Mouse (Mus musculus) hindlimb bud, embryonic 11.5 days (tissue): ENCODE data around the gene Ispd.

ENCODE experiments used
- DNase-seq: peaks from one replicate; pipeline ENCODE4 v3.0.0-alpha.2; 2012; ENCODE audit warnings: low read depth, low spot score; ENCODE audit errors: extremely low spot score

The Ispd gene

DNA sequence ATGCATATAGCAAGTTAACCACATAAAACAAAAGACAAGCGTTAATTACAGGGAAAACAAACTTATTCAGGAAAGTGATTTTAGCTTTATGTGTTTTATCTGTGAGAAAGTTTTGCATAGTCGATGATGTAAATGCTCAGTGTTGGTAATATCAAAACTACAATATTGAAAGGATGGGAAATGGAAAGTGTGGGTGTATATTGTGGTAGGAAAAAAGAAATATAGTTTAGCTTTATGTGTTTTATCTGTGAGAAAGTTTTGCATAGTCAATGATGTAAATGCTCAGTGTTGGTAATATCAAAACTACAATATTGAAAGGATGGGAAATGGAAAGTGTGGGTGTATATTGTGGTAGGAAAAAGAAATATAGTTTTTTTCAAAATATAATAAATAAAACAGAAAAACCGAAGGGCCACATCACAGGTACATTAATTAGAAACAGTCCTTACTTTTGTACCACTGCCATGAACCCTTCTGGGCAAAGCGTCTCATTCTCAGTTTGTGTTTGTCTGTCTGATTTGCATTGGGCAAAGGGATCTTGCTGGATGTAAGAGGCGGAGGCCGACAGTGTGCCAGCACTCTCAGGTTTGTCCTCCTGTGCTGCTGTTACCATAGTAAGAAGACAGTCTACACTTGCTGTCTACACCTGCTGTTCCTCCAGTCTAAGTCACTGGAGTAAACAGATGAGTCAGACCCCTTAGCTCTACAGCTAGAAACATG, 87.2 kb downstream of the Ispd start:
- no peak for DNase-seq

- no peak for DNase-seq
Observed at GRCm38 (mm10) chr12:36471411-36471810, 90.2 kb downstream of the Ispd start.

GRCm38 (mm10) chr12:36474171-36474570, 92.9 kb downstream of the Ispd start:
- no peak for DNase-seq

DNA sequence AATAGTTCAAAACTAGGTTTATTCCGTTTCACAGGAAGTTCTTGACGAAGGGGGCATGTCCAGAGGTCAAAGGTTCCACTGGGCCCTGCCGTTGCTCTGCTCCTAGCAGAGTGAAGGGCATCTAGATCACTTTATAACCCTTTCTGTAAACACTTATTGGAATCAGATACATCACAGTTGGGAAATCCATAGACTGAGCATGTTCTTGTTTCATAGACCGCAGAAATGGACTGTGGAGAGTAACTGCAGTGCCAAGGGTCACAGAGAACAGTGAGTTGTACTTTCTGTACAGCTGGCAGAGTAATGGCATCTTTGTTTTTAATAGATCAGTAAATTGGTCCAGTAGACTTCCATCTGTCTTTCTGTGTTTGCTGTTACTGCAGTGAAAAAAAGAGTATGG, 94.0 kb downstream of the Ispd start:
- DNase-seq, result no peak

DNA sequence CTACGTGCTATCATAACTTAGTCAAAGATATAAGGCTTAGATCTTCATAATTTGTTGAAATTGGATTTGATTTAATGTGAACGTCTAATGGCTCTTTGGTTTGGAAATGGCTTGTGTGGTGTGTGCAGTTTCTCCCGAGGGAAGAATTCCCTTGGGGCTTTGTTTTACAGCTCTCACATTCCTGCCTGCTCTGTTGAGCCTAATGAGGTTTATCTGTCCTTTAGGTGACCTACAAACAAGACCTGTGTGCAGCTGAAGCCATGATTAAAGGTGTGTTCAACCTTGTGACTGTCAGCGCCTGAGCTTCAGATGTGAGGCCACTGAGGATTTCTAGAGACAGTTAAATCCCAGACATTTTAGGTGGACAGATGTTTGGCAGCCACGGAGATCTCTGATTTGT, 95.2 kb downstream of the Ispd start:
- DNase-seq, result peak; percentile 53

- no peak for DNase-seq
Observed at GRCm38 (mm10) chr12:36477501-36477900, 96.3 kb downstream of the Ispd start.

- no peak for DNase-seq
Observed at GRCm38 (mm10) chr12:36477926-36478325, 96.7 kb downstream of the Ispd start.

- no peak for DNase-seq
Observed at GRCm38 (mm10) chr12:36481742-36482141, 100.5 kb downstream of the Ispd start.

DNA sequence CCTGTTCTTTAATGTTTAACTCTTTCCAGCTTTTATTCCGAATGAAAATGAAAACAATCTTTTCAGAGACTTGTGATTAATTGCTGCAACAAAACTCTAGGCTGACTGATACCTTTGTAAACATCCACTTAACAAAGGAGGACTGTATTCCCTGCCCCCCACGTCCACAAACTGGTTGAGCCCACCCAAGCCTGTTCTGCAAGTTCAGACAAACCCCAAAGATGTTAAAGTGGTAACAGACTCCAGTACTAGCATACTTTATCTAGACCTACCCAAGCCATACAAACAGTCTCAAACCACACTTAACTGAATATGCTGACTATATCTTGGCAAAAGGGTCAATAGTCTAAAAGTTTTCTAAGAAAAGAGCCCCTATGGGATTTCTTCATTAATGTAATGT, 102.1 kb downstream of the Ispd start:
- no peak for DNase-seq

- DNase-seq, result no peak
Observed at GRCm38 (mm10) chr12:36497565-36497964, 116.3 kb downstream of the Ispd start.

GRCm38 (mm10) chr12:36507111-36507903, 126.1 kb downstream of the Ispd start:
- no peak for DNase-seq

- DNase-seq, result peak; percentile 41
Observed at GRCm38 (mm10) chr12:36509954-36510642, 128.8 kb downstream of the Ispd start.

GRCm38 (mm10) chr12:36521774-36522173, 140.5 kb downstream of the Ispd start:
- no peak for DNase-seq

- DNase-seq, result no peak
Observed at GRCm38 (mm10) chr12:36523515-36523914, 142.3 kb downstream of the Ispd start.

DNA sequence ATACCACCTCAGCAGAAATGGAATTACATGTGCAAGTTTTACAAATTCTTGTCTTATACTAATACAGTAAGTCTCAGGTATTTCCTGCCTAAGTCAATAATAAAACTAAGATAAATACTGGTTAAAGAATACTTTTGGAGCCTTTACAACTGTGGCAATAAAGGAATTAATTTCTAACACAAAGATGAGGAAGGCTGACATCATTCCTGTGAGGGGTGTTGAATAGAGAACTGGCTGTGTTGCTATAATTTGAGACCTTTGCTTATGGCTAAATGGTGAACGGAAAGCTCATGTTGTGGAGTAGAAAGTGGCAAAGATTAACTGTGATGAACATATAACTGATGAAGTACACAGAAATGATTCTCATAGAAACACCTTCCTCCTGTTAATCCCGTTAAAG, 149.7 kb downstream of the Ispd start:
- DNase-seq, result no peak

- no peak for DNase-seq
Observed at GRCm38 (mm10) chr12:36531421-36532072, 150.3 kb downstream of the Ispd start.

GRCm38 (mm10) chr12:36532525-36532924, 151.3 kb downstream of the Ispd start:
- DNase-seq, result no peak

- DNase-seq, result no peak
Observed at GRCm38 (mm10) chr12:36533160-36533900, 152.1 kb downstream of the Ispd start.

- no peak for DNase-seq
Observed at GRCm38 (mm10) chr12:36534589-36534988, 153.3 kb downstream of the Ispd start.

GRCm38 (mm10) chr12:36545318-36545717, 164.1 kb downstream of the Ispd start:
- DNase-seq, result no peak

GRCm38 (mm10) chr12:36549474-36549873, 168.2 kb downstream of the Ispd start:
- no peak for DNase-seq
